Mouse (Mus musculus) hindlimb bud, embryonic 11.5 days (tissue): Measurements from ENCODE around the gene Hap1.
"Not testable (repeated sequence)": the region's sequence is repeated elsewhere in the genome, so short reads cannot be mapped to it uniquely, and the experiment has no call there.

Experiments used
- DNase-seq: peaks from one replicate; pipeline ENCODE4 v3.0.0-alpha.2; 2012; ENCODE audit warnings: low read depth, low spot score; ENCODE audit errors: extremely low spot score

Hap1 gene

DNA sequence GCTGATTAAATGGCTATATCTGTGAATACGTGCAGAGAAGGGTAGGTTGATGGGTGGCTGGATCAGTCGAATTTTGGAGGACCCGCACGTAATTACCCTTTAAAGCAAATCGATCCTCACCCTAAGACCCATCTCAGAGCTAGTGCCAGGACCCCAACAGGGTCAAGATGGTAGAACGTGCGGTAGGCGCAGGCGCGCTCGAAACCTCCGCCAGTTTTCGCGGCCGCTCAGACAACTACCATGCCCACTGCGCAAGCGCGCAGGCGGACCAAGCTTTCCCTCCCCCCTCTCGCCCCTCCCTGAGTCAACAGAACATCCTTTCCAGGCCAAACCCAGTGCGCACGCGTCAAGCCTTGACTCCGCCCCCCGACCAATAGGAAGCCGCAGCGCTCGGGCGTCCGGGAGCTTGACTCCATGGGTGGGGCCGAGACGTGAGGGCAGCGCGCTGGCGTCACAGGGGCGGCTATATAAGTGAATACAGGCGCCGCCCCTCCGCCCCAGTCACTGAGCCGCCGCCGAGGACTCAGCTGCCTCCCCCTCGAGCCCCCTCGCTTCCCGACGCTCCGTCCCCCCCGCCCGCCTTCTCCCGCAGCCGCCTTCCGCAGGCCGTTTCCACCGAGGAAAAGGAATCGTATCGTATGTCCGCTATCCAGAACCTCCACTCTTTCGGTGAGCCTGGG lies 36.3 kb downstream of the Hap1 start, which contains the start of gene Eif1:
Gene Eif1 (plus strand): TSS at position 394 of the 680 bp plus-strand sequence.
- DNase-seq, result peak; percentile 99

DNA sequence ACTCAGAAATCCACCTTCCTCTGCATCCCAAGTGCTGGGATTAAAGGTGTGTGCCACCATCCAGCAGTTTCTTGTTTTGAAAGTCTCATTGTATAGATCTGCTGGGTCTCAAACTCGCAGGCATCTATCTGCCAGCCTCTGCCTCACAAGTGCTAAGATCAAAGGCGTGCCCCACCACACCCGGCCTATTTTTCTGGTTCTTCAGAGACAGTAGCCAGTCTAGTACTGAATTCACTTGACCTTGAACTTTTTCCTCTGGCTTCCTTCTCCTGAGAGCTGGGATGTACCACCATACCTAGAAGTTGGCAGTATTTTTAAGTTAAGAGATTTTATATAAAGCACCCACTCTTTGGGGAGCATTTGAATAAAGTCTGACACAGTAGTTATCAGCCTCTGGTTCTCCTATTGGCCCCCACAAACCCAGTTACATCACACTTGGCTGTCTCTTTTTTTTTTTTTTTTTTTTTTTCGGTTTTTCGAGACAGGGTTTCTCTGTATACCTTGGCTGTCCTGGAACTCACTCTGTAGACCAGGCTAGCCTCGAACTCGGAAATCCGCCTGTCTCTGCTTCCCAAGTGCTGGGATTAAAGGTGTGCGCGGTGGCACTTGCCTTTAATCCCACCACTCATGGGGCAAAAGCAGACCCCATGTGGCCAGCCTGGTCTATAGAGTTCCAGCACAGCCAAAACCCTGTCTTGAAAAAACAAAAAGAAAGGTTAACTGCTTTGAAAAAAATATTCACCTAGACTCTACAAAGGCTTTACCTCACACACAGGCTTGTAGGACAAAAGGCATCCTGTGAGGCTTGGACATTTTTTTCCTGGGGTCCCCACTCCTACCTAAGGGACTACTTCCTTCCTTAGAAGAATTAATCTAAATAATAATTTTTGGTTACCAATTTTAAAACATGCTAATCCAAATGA lies 37.1 kb downstream of the Hap1 start:
- DNase-seq, result no peak

DNA sequence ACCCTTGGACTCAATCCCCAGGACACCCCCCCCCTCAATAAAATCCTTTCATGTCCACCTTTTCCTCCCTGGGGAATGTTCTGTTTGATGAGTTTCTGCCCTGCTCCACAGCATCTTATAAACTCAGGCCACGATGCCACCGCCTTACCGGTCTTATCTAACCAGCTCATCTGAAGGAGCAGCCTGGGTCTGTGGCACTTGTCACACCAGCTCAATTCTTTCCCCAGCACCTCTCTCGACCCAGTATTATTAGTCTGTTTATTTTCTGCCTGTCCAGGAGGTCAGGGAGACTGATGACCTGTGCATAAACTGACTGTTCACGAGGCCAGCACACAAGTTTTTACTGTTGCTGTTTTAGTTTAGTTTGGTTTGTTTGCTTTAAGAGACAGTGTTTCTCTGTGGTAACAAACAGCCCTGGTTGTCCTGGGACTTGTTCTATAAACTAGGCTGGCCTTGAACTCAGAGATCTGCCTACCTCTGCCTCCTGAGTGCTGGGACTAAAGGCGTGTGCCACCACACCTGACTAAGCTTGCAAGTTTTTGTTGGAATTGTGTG lies 38.0 kb downstream of the Hap1 start:
- DNase-seq, result no peak

DNA sequence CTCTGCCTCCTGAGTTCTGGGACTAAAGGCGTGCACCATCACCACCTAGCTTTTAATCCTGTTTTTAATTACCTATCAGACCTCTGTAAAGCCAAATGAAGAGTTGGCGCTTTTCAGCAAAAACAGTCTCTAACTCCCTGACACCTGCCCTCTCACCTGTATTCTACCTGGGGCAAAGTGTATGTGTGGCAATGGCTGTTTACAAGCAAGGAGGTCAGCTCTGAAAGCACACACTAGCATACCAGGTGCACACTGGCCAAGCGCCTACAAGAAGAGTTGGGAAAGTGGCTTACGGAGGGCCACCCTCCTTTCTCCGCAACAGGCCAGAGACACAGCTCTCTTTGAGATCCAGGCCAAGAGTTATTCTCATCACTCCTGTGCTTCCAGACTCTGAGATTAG lies 40.5 kb downstream of the Hap1 start:
- no peak for DNase-seq

DNA sequence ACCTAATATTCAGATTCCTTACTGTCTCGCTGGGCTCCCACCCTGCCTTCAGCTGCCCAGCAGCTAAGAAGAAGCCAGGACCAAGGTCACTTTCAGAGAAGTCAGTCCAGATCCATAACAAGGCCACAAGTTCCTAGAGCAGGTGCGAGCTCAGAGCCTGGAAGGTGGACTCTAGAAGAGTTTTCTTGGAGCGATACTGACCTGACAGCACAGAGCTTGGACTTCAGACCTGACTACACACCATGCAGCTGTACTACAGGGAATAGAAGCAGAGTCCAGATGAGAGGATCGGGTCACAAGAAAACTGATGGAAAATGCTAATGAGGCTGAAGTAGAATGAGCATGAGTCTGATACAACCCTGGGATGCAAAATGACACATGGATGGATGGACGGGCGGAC lies 42.5 kb downstream of the Hap1 start:
- DNase-seq, result no peak

DNA sequence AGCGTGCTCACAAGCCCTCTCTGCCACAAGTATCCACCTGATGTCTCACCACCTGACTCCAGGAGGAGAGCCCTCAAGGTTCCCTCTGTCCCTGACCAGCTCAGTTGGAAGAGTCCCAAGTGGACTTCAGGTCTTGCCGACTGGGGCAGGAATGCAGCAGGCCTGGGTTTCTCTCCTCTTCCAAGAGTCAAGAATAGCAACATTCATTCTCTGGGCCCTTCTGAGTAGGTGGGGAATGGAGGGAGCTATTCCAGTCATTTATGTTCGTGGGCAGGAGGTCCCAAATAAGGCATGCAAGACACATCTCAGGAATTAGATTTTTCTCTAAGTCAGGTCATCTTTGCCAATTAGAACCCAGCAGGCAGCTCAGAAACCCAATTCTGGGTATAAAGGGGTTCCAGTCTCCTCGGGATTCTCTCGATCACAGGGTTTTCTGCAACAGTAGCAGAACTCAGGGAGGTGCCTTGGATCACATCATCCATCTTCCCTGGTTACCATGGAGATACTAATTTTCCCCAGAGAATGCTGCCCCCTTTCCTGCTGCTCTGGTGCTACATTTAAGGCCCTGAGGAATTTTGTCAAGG lies 43.7 kb downstream of the Hap1 start:
- DNase-seq, result no peak

DNA sequence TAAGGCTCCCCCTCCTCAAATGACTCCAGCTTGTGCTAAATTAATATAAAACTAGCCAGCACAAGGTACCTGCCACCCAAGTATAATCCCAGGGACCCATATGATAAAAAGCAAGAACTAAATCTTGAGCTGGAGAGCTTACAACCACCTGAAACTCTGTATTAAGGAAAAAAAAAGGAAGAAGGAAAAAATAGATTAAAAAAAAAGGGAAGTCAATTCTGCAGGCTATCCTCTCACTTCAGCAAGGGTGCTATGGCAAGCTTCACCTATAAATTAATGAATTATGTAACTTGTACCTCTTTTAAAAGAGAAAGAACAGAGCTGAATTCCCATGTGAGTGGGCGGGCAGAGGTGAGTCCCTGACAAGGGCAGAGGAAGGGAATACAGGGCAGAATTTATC lies 44.3 kb downstream of the Hap1 start:
- no peak for DNase-seq

DNA sequence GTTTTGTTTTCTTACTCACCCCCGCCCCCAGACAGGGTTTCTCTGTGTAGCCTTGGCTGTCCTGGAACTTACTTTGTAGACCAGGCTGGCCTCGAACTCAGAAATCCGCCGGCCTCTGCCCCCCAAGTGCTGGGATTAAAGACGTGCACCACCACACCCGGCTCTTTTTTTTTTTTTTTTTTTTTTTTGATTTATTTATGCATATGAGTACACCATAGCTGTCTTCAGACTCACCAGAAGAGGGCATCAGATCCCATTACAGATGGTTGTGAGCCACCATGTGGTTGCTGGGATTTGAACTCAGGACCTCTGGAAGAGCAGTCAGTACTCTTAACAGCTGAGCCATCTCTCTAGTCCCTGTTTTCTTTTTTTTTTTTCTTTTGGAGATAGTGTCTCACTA lies 47.3 kb downstream of the Hap1 start:
- not testable (repeated sequence) for DNase-seq

DNA sequence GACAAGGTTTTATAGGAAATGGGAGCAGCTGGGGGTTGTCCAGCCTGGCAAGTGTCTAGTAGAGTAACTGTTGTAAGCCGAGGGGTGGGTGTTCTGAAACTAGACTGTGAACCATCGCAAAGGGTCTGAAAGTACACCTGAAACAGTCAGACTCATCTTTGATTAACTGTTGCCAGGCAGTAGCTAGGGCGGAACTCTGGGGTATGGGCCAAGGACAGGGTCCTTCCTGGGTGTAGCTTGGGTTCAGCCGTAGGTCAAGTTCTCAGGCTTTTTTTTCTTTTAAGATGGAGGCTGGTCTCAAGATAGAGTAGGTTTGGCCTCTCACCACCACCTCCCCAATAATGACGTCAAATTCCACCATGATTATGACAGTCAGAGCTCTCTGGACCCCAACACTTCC lies 48.0 kb downstream of the Hap1 start:
- DNase-seq, result no peak

DNA sequence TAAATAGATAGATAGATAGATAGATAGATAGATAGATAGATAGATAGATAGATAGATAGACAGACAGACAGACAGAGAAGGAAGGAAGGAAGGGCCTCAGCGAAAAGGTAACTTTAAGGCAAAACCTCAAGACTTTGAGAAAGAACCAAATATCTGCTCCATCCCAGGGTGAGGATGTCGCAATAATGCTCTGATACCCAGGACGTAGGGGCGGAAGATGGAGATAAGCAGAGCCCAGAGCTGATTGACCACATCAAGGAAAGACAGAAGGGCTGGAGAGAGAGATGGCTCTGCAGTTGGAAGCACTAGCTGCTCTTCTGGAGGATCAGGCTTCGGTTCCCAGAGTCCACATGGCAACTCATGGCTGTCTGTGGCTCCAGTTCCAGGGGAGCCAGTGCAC lies 54.6 kb downstream of the Hap1 start:
- no peak for DNase-seq

DNA sequence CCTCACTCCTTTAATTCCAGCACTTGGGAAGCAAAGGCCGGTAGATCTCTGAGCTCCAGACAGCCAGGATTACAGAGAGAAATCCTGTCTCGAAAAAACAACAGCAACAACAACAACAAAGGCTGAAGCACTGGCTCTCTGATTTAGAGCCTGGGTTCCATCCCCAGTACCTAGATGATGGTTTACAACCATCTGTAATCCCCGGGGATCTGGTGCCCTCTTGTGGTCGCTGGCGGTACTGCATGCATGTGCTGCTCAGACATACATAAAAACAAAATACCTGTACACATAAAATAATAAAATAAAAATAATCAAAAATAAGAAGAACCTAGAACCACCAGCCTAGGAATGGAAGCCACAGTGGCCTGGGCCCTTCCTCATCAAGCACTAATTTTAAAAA lies 55.6 kb downstream of the Hap1 start:
- DNase-seq, result no peak

DNA sequence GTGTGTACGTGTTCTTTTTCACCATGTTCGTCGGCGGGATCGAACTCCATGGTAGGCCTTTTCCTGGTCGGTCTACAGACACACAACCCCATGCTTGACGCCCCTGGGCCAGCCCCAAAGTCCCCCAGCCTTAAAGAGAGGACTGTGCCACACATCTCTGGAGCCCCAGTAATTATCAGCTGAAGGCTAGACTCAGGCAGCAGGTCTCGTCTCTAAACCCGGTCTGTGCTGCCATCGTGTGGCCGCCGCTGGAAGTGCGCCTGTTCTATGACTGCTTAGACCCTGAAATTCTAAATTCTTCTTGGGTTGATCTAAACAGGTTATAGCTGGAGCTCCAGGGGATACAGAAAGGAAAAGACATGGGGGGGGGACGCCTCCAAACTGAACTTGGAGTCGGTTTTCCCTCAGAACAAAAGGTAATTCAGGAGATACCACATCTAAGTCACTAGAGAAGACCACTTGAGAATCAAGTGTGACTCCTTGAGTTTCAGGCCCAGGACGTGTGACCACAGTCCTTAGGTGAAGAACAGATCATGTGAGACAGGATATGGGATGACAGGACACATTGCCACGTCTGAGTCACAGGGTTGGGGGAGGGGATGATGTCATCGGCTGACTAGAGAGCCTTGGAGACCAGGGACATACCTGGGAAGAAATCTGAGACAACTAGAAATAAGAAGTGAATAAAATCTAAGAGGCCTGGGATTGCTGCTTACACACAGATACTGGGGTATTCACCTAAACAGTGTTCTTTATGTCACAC lies 57.5 kb downstream of the Hap1 start:
- DNase-seq, result no peak

DNA sequence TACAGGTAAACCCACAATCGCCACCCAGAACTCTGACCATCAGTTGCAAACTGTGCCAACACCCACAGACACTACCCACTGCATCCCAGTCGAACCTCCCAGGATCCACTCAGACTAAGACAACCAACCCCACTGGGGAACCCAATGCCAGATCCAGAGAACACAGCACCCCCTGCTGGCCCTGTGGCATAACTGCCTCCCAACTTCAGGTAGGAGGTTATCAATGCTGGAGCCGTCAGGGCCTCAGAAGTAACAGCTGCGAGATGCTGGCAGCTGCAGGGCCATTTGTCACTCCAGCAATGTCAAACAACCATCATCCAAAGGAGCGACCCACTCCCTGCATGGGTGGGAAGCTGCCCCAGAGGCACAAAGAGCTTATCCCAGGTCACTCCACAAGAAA lies 58.1 kb downstream of the Hap1 start:
- no peak for DNase-seq
